Comparison of ENCODE assay signal across 18 mouse cellular contexts in genomic region chr2:38068171-38068572, GRCm38 (mm10).
DNase-seq lines count a peak whose midpoint lies in the region; ATAC-seq lines count a peak whose summit lies in the region.
"Had no signal": no experiment of that assay in that cellular context is flagged by ENCODE, and none has a peak within 500 bp of the region (broad histone marks: within the 10 kb centered on the region; RNA-seq: fewer than 3 reads in every experiment).

No protein-coding gene starts in this region.

- peak; percentile 73 for ATAC-seq in kidney, embryonic 16.5 days (ENCODE audit: low FRiP score, low TSS enrichment)
- no peak for ATAC-seq in hindbrain, embryonic 14.5 days (ENCODE audit: low FRiP score)
- ATAC-seq: intestine, embryonic 15.5 days; midbrain, embryonic 13.5 days; Patski had no signal

- no peak overlapping the region for H3K4me2 ChIP-seq in kidney, embryonic 16.5 days (replicated peaks; ENCODE audit: low read depth, low read length)
- no peak overlapping the region for H3K4me2 ChIP-seq in hindbrain, embryonic 14.5 days (replicated peaks)
- H3K4me2 ChIP-seq: intestine, embryonic 15.5 days; lung, embryonic 15.5 days; midbrain, embryonic 13.5 days had no signal

- 4% methylated on average over 2 of the region's 2 CpGs for WGBS in kidney, embryonic 16.5 days
- WGBS in embryonic facial prominence, embryonic 10.5 days, result 29% methylated on average over 2 of the region's 2 CpGs
- WGBS in hindbrain, embryonic 14.5 days, result 74% methylated on average over 2 of the region's 2 CpGs
- WGBS in forebrain, embryonic 10.5 days, result 65% methylated on average over 2 of the region's 2 CpGs

- H3K9ac ChIP-seq in kidney, embryonic 16.5 days (replicated peaks; ENCODE audit: low read length), result no peak overlapping the region
- H3K9ac ChIP-seq in hindbrain, embryonic 14.5 days, result no peak overlapping the region
- H3K9ac ChIP-seq: intestine, embryonic 15.5 days; lung, embryonic 15.5 days; midbrain, embryonic 13.5 days had no signal

- 0 out of 2 replicates have a peak, but pooled peaks cover 3% of the 10 kb centered on the region for H3K27me3 ChIP-seq in kidney, embryonic 16.5 days (ENCODE audit: insufficient read depth, low read length)
- peaks cover 54% of the 10 kb centered on the region for H3K27me3 ChIP-seq in embryonic facial prominence, embryonic 10.5 days (replicated peaks; ENCODE audit: low read depth, poor library complexity, severe bottlenecking)
- no peaks in the 10 kb centered on the region for H3K27me3 ChIP-seq in hindbrain, embryonic 14.5 days (ENCODE audit: control insufficient read depth, insufficient read depth, low read length)
- peaks cover 20% of the 10 kb centered on the region for H3K27me3 ChIP-seq in forebrain, embryonic 10.5 days (ENCODE audit: poor library complexity, severe bottlenecking)
- H3K27me3 ChIP-seq: intestine, embryonic 15.5 days; lung, embryonic 15.5 days; midbrain, embryonic 13.5 days; Patski had no signal

- peaks cover 17% of the 10 kb centered on the region for H3K4me1 ChIP-seq in kidney, embryonic 16.5 days (ENCODE audit: insufficient read depth, low read length)
- H3K4me1 ChIP-seq in embryonic facial prominence, embryonic 10.5 days, result peaks cover 23% of the 10 kb centered on the region
- no peaks in the 10 kb centered on the region for H3K4me1 ChIP-seq in hindbrain, embryonic 14.5 days (replicated peaks; ENCODE audit: control insufficient read depth, insufficient read depth, low read length)
- 0 out of 2 replicates have a peak, but pooled peaks cover 5% of the 10 kb centered on the region for H3K4me1 ChIP-seq in forebrain, embryonic 10.5 days

- peak overlapping the region; percentile 29; the same call in 1 of the 2 replicates for H3K27ac ChIP-seq in kidney, embryonic 16.5 days (ENCODE audit: low read length)
- no peak overlapping the region for H3K27ac ChIP-seq in embryonic facial prominence, embryonic 10.5 days (replicated peaks)
- H3K27ac ChIP-seq in hindbrain, embryonic 14.5 days, result no peak overlapping the region
- H3K27ac ChIP-seq in forebrain, embryonic 10.5 days, result no peak overlapping the region
- H3K27ac ChIP-seq: intestine, embryonic 15.5 days; lung, embryonic 15.5 days; midbrain, embryonic 13.5 days had no signal

- DNase-seq in kidney, postnatal 4 days, result no peak
- DNase-seq in CD4-positive, CD25-positive, alpha-beta regulatory T cell, adult 2 months (ENCODE audit: low read depth, low spot score), result peak; percentile 35
- DNase-seq in embryonic facial prominence, embryonic 10.5 days (ENCODE audit: low spot score), result peak; percentile 53
- DNase-seq in naive thymus-derived CD4-positive, alpha-beta T cell, adult 2 months (ENCODE audit: low read depth), result peak; percentile 50
- DNase-seq in right cerebral cortex, postnatal 14 days, result no peak
- no peak for DNase-seq in hindbrain, embryonic 14.5 days (ENCODE audit: low spot score)
- DNase-seq in forebrain, embryonic 10.5 days (ENCODE audit: extremely low spot score, low spot score), result no peak
- DNase-seq: adrenal gland, adult 2 months; cerebellum, adult 9-11 months; heart, adult 18-20 months; heart, postnatal 10 days; liver; retina, postnatal 1 day had no signal

- no peaks in the 10 kb centered on the region for H3K36me3 ChIP-seq in kidney, embryonic 16.5 days (ENCODE audit: insufficient read depth, low read length)
- H3K36me3 ChIP-seq in embryonic facial prominence, embryonic 10.5 days (replicated peaks), result no peaks in the 10 kb centered on the region
- H3K36me3 ChIP-seq in hindbrain, embryonic 14.5 days (replicated peaks; ENCODE audit: control insufficient read depth, insufficient read depth), result no peaks in the 10 kb centered on the region
- 0 out of 2 replicates have a peak, but pooled peaks cover 2% of the 10 kb centered on the region for H3K36me3 ChIP-seq in forebrain, embryonic 10.5 days (replicated peaks)
- H3K36me3 ChIP-seq: intestine, embryonic 15.5 days; lung, embryonic 15.5 days; midbrain, embryonic 13.5 days had no signal

- no peaks in the 10 kb centered on the region; the same call in 1 of the 2 replicates for H3K9me3 ChIP-seq in kidney, embryonic 16.5 days (ENCODE audit: low read length)
- no peaks in the 10 kb centered on the region for H3K9me3 ChIP-seq in embryonic facial prominence, embryonic 10.5 days
- no peaks in the 10 kb centered on the region for H3K9me3 ChIP-seq in hindbrain, embryonic 14.5 days (ENCODE audit: control insufficient read depth, low read length)
- no peaks in the 10 kb centered on the region; the same call in 1 of the 2 replicates for H3K9me3 ChIP-seq in forebrain, embryonic 10.5 days
- H3K9me3 ChIP-seq: intestine, embryonic 15.5 days; lung, embryonic 15.5 days; midbrain, embryonic 13.5 days had no signal

- H3K4me3 ChIP-seq in kidney, embryonic 16.5 days (ENCODE audit: low read length), result no peak overlapping the region
- no peak overlapping the region for H3K4me3 ChIP-seq in embryonic facial prominence, embryonic 10.5 days
- H3K4me3 ChIP-seq in hindbrain, embryonic 14.5 days (replicated peaks; ENCODE audit: low read length), result no peak overlapping the region
- no peak overlapping the region for H3K4me3 ChIP-seq in forebrain, embryonic 10.5 days
- H3K4me3 ChIP-seq: intestine, embryonic 15.5 days; lung, embryonic 15.5 days; midbrain, embryonic 13.5 days had no signal

Comparison
In these comparisons a context has a peak if more than half of its experiments do, and no peak if none do; other contexts are left out.
1. DNase-seq: peak in CD4-positive, CD25-positive, alpha-beta regulatory T cell, adult 2 months (single experiment), embryonic facial prominence, embryonic 10.5 days (single experiment) and naive thymus-derived CD4-positive, alpha-beta T cell, adult 2 months (single experiment); none in kidney, postnatal 4 days (0 of 2), right cerebral cortex, postnatal 14 days (single experiment), hindbrain, embryonic 14.5 days (single experiment) and forebrain, embryonic 10.5 days (single experiment).